Mouse (Mus musculus) lung, adult 2 months (tissue): ENCODE results near the gene Nfyb. TPM values are rescaled to one million over a fixed set of nuclear protein-coding genes. Genes with fewer than 3 reads are reported as not detected.

Source experiments
- DNase-seq: peaks from one replicate; pipeline ENCODE4 v3.0.0; 2022
- H3K4me1 ChIP-seq: fragments of 200-500 bp; 2 replicates; pipeline ENCODE4 v1.6.1; 2011; ENCODE audit warnings: low read length; ENCODE audit not compliant: control insufficient read depth, insufficient read depth
- H3K4me3 ChIP-seq: fragments of 200-500 bp; replicated peaks from 2 replicates; pipeline ENCODE3; 2011; ENCODE audit warnings: low read depth, mild to moderate bottlenecking, control low read depth, low read length; ENCODE audit errors: extremely low read depth
- CTCF ChIP-seq: fragments of 200-500 bp; IDR thresholded peaks from 2 replicates; pipeline ENCODE4 v1.5.1; 2011; ENCODE audit warnings: mild to moderate bottlenecking, low read length, control low read depth; ENCODE audit not compliant: insufficient read depth
- POLR2A ChIP-seq: fragments of 200-500 bp; IDR thresholded peaks from 2 replicates; pipeline ENCODE4 v1.6.1; 2011; ENCODE audit warnings: low read depth, mild to moderate bottlenecking, control low read depth, low read length, borderline replicate concordance; ENCODE audit errors: extremely low read depth
- WGBS: fragments of 180-500 bp; shearing (Covaris S2); methylation state at CpG from one replicate; pipeline ENCODE4 v1.1.7; 2018; 5-methylcytosine and 5-hydroxymethylcytosine counted together
- polyA plus RNA-seq: library from polyadenylated mRNA; depleted of rRNA; stranded (reverse); fragments of >200 nt; gene quantifications from 2 replicates; pipeline ENCODE4 v1.2.3, GENCODE M21; 2012

The Nfyb gene
- polyA plus RNA-seq, 1 experiment: 7.1 TPM

GRCm38 (mm10) chr10:82755213-82755890, 8.6 kb downstream of the Nfyb start:
- DNase-seq: no peak
- WGBS: 93% methylated on average over 11 of the region's 11 CpGs
- TF ChIP-seq CTCF (no peak), POLR2A (no peak)
- H3K4me1 ChIP-seq: peaks cover 4% of the 10 kb centered on the region; the same call in 1 of the 2 replicates
- H3K4me3 ChIP-seq: no peak overlapping the region

GRCm38 (mm10) chr10:82754642-82755041, 9.3 kb downstream of the Nfyb start:
- WGBS: 92% methylated on average over 1 of the region's 1 CpGs
- peaks cover 4% of the 10 kb centered on the region; the same call in 1 of the 2 replicates for H3K4me1 ChIP-seq
- no peak overlapping the region for H3K4me3 ChIP-seq
- DNase-seq: no peak
- TF ChIP-seq CTCF (no peak), POLR2A (no peak)

- Histone ChIP-seq H3K4me3 (no peak overlapping the region), H3K4me1 (no peaks in the 10 kb centered on the region; the same call in 1 of the 2 replicates)
- DNase-seq: no peak
- WGBS: 68% methylated on average over 3 of the region's 3 CpGs
- TF ChIP-seq CTCF (no peak), POLR2A (no peak)
Observed at GRCm38 (mm10) chr10:82752921-82753320, 11.0 kb downstream of the Nfyb start.

- H3K4me3 ChIP-seq: no peak overlapping the region
- no peak for DNase-seq
- TF ChIP-seq CTCF: no peak
- no peak for TF ChIP-seq POLR2A
- H3K4me1 ChIP-seq: no peaks in the 10 kb centered on the region; the same call in 1 of the 2 replicates
- 85% methylated on average over 6 of the region's 6 CpGs for WGBS
Observed at GRCm38 (mm10) chr10:82750778-82751177, 13.2 kb downstream of the Nfyb start.

- Histone ChIP-seq H3K4me3 (no peak overlapping the region), H3K4me1 (no peaks in the 10 kb centered on the region)
- TF ChIP-seq CTCF (no peak), POLR2A (no peak)
- no peak for DNase-seq
- WGBS: 87% methylated on average over 15 of the region's 15 CpGs
Observed at GRCm38 (mm10) chr10:82746988-82747850, 16.7 kb downstream of the Nfyb start.

- TF ChIP-seq POLR2A (no peak), CTCF (no peak)
- no peak for DNase-seq
- H3K4me1 ChIP-seq: no peaks in the 10 kb centered on the region
- H3K4me3 ChIP-seq: no peak overlapping the region
- WGBS: 93% methylated on average over 5 of the region's 5 CpGs
Observed at GRCm38 (mm10) chr10:82745301-82745700, 18.6 kb downstream of the Nfyb start.

GRCm38 (mm10) chr10:82744296-82744695, 19.6 kb downstream of the Nfyb start:
- DNase-seq: no peak
- no peak overlapping the region for H3K4me3 ChIP-seq
- WGBS: 88% methylated on average over 6 of the region's 6 CpGs
- H3K4me1 ChIP-seq: no peaks in the 10 kb centered on the region
- TF ChIP-seq CTCF (no peak), POLR2A (no peak)

- TF ChIP-seq CTCF: no peak
- no peak for TF ChIP-seq POLR2A
- Histone ChIP-seq H3K4me3 (no peak overlapping the region), H3K4me1 (no peaks in the 10 kb centered on the region)
- WGBS: 79% methylated on average over 1 of the region's 1 CpGs
- no peak for DNase-seq
Observed at GRCm38 (mm10) chr10:82742578-82742977, 21.4 kb downstream of the Nfyb start.

- TF ChIP-seq POLR2A: no peak
- TF ChIP-seq CTCF: no peak
- Histone ChIP-seq H3K4me3 (no peak overlapping the region), H3K4me1 (no peaks in the 10 kb centered on the region)
- WGBS: 94% methylated on average over 4 of the region's 4 CpGs
- DNase-seq: no peak
Observed at GRCm38 (mm10) chr10:82741876-82742275, 22.1 kb downstream of the Nfyb start.
